Mouse (Mus musculus): ENCODE data around the gene Klrg1. TPM values are rescaled to one million over a fixed set of nuclear protein-coding genes. Genes with fewer than 3 reads are reported as not detected.

Gene Klrg1
- polyA plus RNA-seq, 1 experiment from 2014 or later = 0.27 TPM

- Histone ChIP-seq H3K4me3 (no peak overlapping the region), H3K9me3 (no peaks in the 10 kb centered on the region), H3K4me1 (peaks cover 14% of the 10 kb centered on the region), H3K9ac (no peak overlapping the region), H3K4me2 (replicated peaks) (no peak overlapping the region), H3K27ac (no peak overlapping the region), H3K36me3 (no peaks in the 10 kb centered on the region), H3K27me3 (no peaks in the 10 kb centered on the region)
- no peak for ATAC-seq (ENCODE audit: low FRiP score, low read depth)
- WGBS = 87% methylated on average over 4 of the region's 4 CpGs
Observed at GRCm38 (mm10) chr6:122302661-122303060, 20.0 kb upstream of the Klrg1 start.

GRCm38 (mm10) chr6:122302121-122302520, 19.4 kb upstream of the Klrg1 start:
- no peak overlapping the region for H3K4me2 ChIP-seq (replicated peaks)
- no peak overlapping the region for H3K9ac ChIP-seq
- H3K27ac ChIP-seq = no peak overlapping the region
- no peak for ATAC-seq (ENCODE audit: low FRiP score, low read depth)
- H3K27me3 ChIP-seq = no peaks in the 10 kb centered on the region
- no peaks in the 10 kb centered on the region for H3K36me3 ChIP-seq
- H3K4me1 ChIP-seq = peaks cover 14% of the 10 kb centered on the region
- 76% methylated on average over 1 of the region's 1 CpGs for WGBS
- no peaks in the 10 kb centered on the region for H3K9me3 ChIP-seq
- no peak overlapping the region for H3K4me3 ChIP-seq

- H3K4me3 ChIP-seq = no peak overlapping the region
- no peak overlapping the region for H3K9ac ChIP-seq
- H3K9me3 ChIP-seq = no peaks in the 10 kb centered on the region
- no peak for ATAC-seq (ENCODE audit: low FRiP score, low read depth)
- 68% methylated on average over 3 of the region's 3 CpGs for WGBS
- H3K27ac ChIP-seq = no peak overlapping the region
- no peaks in the 10 kb centered on the region for H3K36me3 ChIP-seq
- H3K27me3 ChIP-seq = no peaks in the 10 kb centered on the region
- H3K4me1 ChIP-seq = peaks cover 21% of the 10 kb centered on the region
- H3K4me2 ChIP-seq (replicated peaks) = no peak overlapping the region
Observed at GRCm38 (mm10) chr6:122299621-122300133, 17.0 kb upstream of the Klrg1 start.

- H3K27me3 ChIP-seq = no peaks in the 10 kb centered on the region
- H3K9ac ChIP-seq = no peak overlapping the region
- WGBS = 25% methylated on average over 3 of the region's 4 CpGs
- peak overlapping the region; percentile 57 for H3K4me3 ChIP-seq
- no peak overlapping the region for H3K27ac ChIP-seq
- H3K4me1 ChIP-seq = peaks cover 14% of the 10 kb centered on the region
- 0 out of 2 replicates have a peak, but pooled peaks have one; percentile 10 for ATAC-seq (ENCODE audit: low FRiP score, low read depth)
- peak overlapping the region; percentile 70 for H3K4me2 ChIP-seq (replicated peaks)
- no peaks in the 10 kb centered on the region for H3K36me3 ChIP-seq
- no peaks in the 10 kb centered on the region for H3K9me3 ChIP-seq
Observed at GRCm38 (mm10) chr6:122298223-122298609, 15.5 kb upstream of the Klrg1 start.

- 2% methylated on average over 25 of the region's 25 CpGs for WGBS
- peak overlapping the region; percentile 70 for H3K4me2 ChIP-seq (replicated peaks)
- H3K27ac ChIP-seq = peak overlapping the region; percentile 80
- no peaks in the 10 kb centered on the region for H3K27me3 ChIP-seq
- H3K9me3 ChIP-seq = no peaks in the 10 kb centered on the region
- peak overlapping the region; percentile 57 for H3K4me3 ChIP-seq
- no peaks in the 10 kb centered on the region for H3K36me3 ChIP-seq
- peaks cover 14% of the 10 kb centered on the region for H3K4me1 ChIP-seq
- peak overlapping the region; percentile 70 for H3K9ac ChIP-seq
- ATAC-seq (ENCODE audit: low FRiP score, low read depth) = peak; percentile 57; the same call in 1 of the 2 replicates
Observed at GRCm38 (mm10) chr6:122297279-122298222, 14.9 kb upstream of the Klrg1 start.

- H3K9me3 ChIP-seq = no peaks in the 10 kb centered on the region
- no peaks in the 10 kb centered on the region for H3K36me3 ChIP-seq
- no peaks in the 10 kb centered on the region for H3K27me3 ChIP-seq
- peaks cover 18% of the 10 kb centered on the region for H3K4me1 ChIP-seq
- H3K27ac ChIP-seq = peak overlapping the region; percentile 80
- ATAC-seq (ENCODE audit: low FRiP score, low read depth) = no peak
- peak overlapping the region; percentile 70 for H3K4me2 ChIP-seq (replicated peaks)
- H3K9ac ChIP-seq = peak overlapping the region; percentile 70
- 33% methylated on average over 3 of the region's 3 CpGs for WGBS
- H3K4me3 ChIP-seq = peak overlapping the region; percentile 57
Observed at GRCm38 (mm10) chr6:122296918-122297278, 14.2 kb upstream of the Klrg1 start.

- no peak for ATAC-seq (ENCODE audit: low FRiP score, low read depth)
- H3K4me3 ChIP-seq = no peak overlapping the region
- no peak overlapping the region for H3K27ac ChIP-seq
- no peaks in the 10 kb centered on the region for H3K9me3 ChIP-seq
- H3K4me2 ChIP-seq (replicated peaks) = no peak overlapping the region
- no peaks in the 10 kb centered on the region for H3K36me3 ChIP-seq
- no peak overlapping the region for H3K9ac ChIP-seq
- no peaks in the 10 kb centered on the region for H3K27me3 ChIP-seq
- H3K4me1 ChIP-seq = peaks cover 27% of the 10 kb centered on the region
- WGBS = 58% methylated on average over 9 of the region's 9 CpGs
Observed at GRCm38 (mm10) chr6:122295242-122295641, 12.6 kb upstream of the Klrg1 start.

GRCm38 (mm10) chr6:122294290-122294689, 11.6 kb upstream of the Klrg1 start:
- H3K4me2 ChIP-seq (replicated peaks) = no peak overlapping the region
- 88% methylated on average over 3 of the region's 3 CpGs for WGBS
- no peak overlapping the region for H3K9ac ChIP-seq
- H3K27me3 ChIP-seq = no peaks in the 10 kb centered on the region
- H3K4me3 ChIP-seq = no peak overlapping the region
- H3K4me1 ChIP-seq = peaks cover 32% of the 10 kb centered on the region
- H3K9me3 ChIP-seq = no peaks in the 10 kb centered on the region
- no peak for ATAC-seq (ENCODE audit: low FRiP score, low read depth)
- no peak overlapping the region for H3K27ac ChIP-seq
- H3K36me3 ChIP-seq = no peaks in the 10 kb centered on the region

GRCm38 (mm10) chr6:122293796-122294195, 11.1 kb upstream of the Klrg1 start:
- H3K9ac ChIP-seq = no peak overlapping the region
- 81% methylated on average over 9 of the region's 9 CpGs for WGBS
- H3K9me3 ChIP-seq = no peaks in the 10 kb centered on the region
- no peaks in the 10 kb centered on the region for H3K36me3 ChIP-seq
- H3K27me3 ChIP-seq = no peaks in the 10 kb centered on the region
- no peak for ATAC-seq (ENCODE audit: low FRiP score, low read depth)
- H3K4me2 ChIP-seq (replicated peaks) = no peak overlapping the region
- H3K27ac ChIP-seq = no peak overlapping the region
- peaks cover 32% of the 10 kb centered on the region for H3K4me1 ChIP-seq
- no peak overlapping the region for H3K4me3 ChIP-seq

GRCm38 (mm10) chr6:122293121-122293520, 10.4 kb upstream of the Klrg1 start:
- 92% methylated on average over 8 of the region's 8 CpGs for WGBS
- Histone ChIP-seq H3K9me3 (no peaks in the 10 kb centered on the region), H3K9ac (no peak overlapping the region), H3K4me1 (peaks cover 30% of the 10 kb centered on the region), H3K36me3 (no peaks in the 10 kb centered on the region), H3K4me2 (replicated peaks) (no peak overlapping the region), H3K27ac (no peak overlapping the region), H3K27me3 (no peaks in the 10 kb centered on the region), H3K4me3 (no peak overlapping the region)
- ATAC-seq (ENCODE audit: low FRiP score, low read depth) = no peak

- Histone ChIP-seq H3K9ac (no peak overlapping the region), H3K27me3 (no peaks in the 10 kb centered on the region), H3K36me3 (no peaks in the 10 kb centered on the region), H3K4me3 (no peak overlapping the region), H3K27ac (no peak overlapping the region; the same call in 1 of the 2 replicates), H3K9me3 (no peaks in the 10 kb centered on the region), H3K4me2 (replicated peaks) (no peak overlapping the region), H3K4me1 (peaks cover 26% of the 10 kb centered on the region)
- 36% methylated on average over 2 of the region's 2 CpGs for WGBS
- ATAC-seq (ENCODE audit: low FRiP score, low read depth) = no peak
Observed at GRCm38 (mm10) chr6:122292184-122292583, 9.5 kb upstream of the Klrg1 start.

- Histone ChIP-seq H3K4me2 (replicated peaks) (no peak overlapping the region), H3K27me3 (no peaks in the 10 kb centered on the region), H3K4me3 (no peak overlapping the region), H3K9me3 (no peaks in the 10 kb centered on the region), H3K36me3 (no peaks in the 10 kb centered on the region), H3K4me1 (peaks cover 22% of the 10 kb centered on the region), H3K27ac (no peak overlapping the region; the same call in 1 of the 2 replicates), H3K9ac (no peak overlapping the region)
- 59% methylated on average over 3 of the region's 3 CpGs for WGBS
- no peak for ATAC-seq (ENCODE audit: low FRiP score, low read depth)
Observed at GRCm38 (mm10) chr6:122291735-122292134, 9.1 kb upstream of the Klrg1 start.

All from limb, embryonic 13.5 days (tissue).